ENCODE assay signal across 21 mouse cellular contexts in genomic region chr15:81594146-81594696, GRCm38 (mm10). TPM values are rescaled to one million over a fixed set of nuclear protein-coding genes. Genes with fewer than 3 reads are reported as not detected.
DNase-seq lines count a peak whose midpoint lies in the region; ATAC-seq lines count a peak whose summit lies in the region.
"Had no signal": no experiment of that assay in that cellular context is flagged by ENCODE, and none has a peak within 500 bp of the region (broad histone marks: within the 10 kb centered on the region; RNA-seq: fewer than 3 reads in every experiment).

No protein-coding gene starts in this region.

- no peaks in the 10 kb centered on the region for H3K9me3 ChIP-seq in heart, embryonic 10.5 days
- H3K9me3 ChIP-seq: embryonic facial prominence, embryonic 10.5 days; forebrain, embryonic 13.5 days; heart, embryonic 15.5 days; hindbrain, embryonic 12.5 days had no signal

- intact Hi-C loops in heart, postnatal 36 days (cut with DNase I), result no loop called here
- intact Hi-C loops in left cerebral cortex, postnatal 14 days (cut with DNase I), result no loop called here

- ATAC-seq in granulocyte monocyte progenitor cell, adult 5-6 weeks (replicated peaks; ENCODE audit: poor library complexity, severe bottlenecking), result peak; percentile 58
- peak; percentile 61; the same call in 1 of the 2 replicates for ATAC-seq in monocyte, adult 5-6 weeks (replicated peaks; ENCODE audit: insufficient number of reproducible peaks, low FRiP score, low TSS enrichment, poor library complexity, severe bottlenecking)
- ATAC-seq: forebrain, embryonic 13.5 days; hindbrain, embryonic 16.5 days; inflammation-experienced regulatory T-cells, adult 6 months had no signal

- no peak overlapping the region for H3K27ac ChIP-seq in heart, embryonic 10.5 days
- H3K27ac ChIP-seq: embryonic facial prominence, embryonic 10.5 days; forebrain, embryonic 13.5 days; gastrocnemius, adult 2 months; heart, embryonic 15.5 days; hindbrain, embryonic 12.5 days had no signal

- no peak overlapping the region for H3K4me3 ChIP-seq in heart, embryonic 10.5 days
- H3K4me3 ChIP-seq: embryonic facial prominence, embryonic 10.5 days; forebrain, embryonic 13.5 days; gastrocnemius, adult 2 months; heart, embryonic 15.5 days; hindbrain, embryonic 12.5 days had no signal

- no peaks in the 10 kb centered on the region for H3K4me1 ChIP-seq in heart, embryonic 10.5 days
- H3K4me1 ChIP-seq: embryonic facial prominence, embryonic 10.5 days; heart, embryonic 15.5 days had no signal

- DNase-seq in heart, embryonic 10.5 days (ENCODE audit: low spot score), result peak; percentile 65
- no peak for DNase-seq in heart, postnatal 36 days
- no peak for DNase-seq in cerebellum, adult 9-11 months
- no peak for DNase-seq in left cerebral cortex, postnatal 14 days (ENCODE audit: low spot score in 2 of 2)
- no peak for DNase-seq in spleen, adult 18-20 months
- DNase-seq: adrenal gland, postnatal 10 days; cerebellum, adult 11 months; cerebellum, adult 8-10 months; cerebellum, postnatal 25 days; gastrocnemius, adult 2 months; gastrocnemius, postnatal 25 days; heart, adult 18-20 months; heart, postnatal 14 days had no signal

- 90% methylated on average over 3 of the region's 3 CpGs for WGBS in heart, embryonic 10.5 days

- H3K27me3 ChIP-seq in heart, embryonic 10.5 days (ENCODE audit: insufficient read depth, poor library complexity, severe bottlenecking), result no peaks in the 10 kb centered on the region
- H3K27me3 ChIP-seq: forebrain, embryonic 13.5 days; heart, embryonic 15.5 days; hindbrain, embryonic 12.5 days had no signal

- peaks cover 36% of the 10 kb centered on the region for H3K36me3 ChIP-seq in heart, embryonic 10.5 days

RNA-seq across cellular contexts. Expression of gene Ep300, which starts 9.1 kb away (rescaled TPM):
- polyA plus RNA-seq in heart, embryonic 10.5 days (2016; fragmentation: Nextera tagmentation; extraction: Ambion mirVana), result 15.0 and 25.3 TPM in 2 replicates
- total RNA-seq in heart, postnatal 36 days (2021), result 10 to 100 TPM; 45.4 to 55.0 TPM
- total RNA-seq in granulocyte monocyte progenitor cell, adult 5-6 weeks (2014; fragmentation: Nextera tagmentation), result 120 and 136 TPM in 2 replicates
- 20.7 and 38.5 TPM in 2 replicates for total RNA-seq in granulocyte monocyte progenitor cell, adult 5-6 weeks (2017)
- 62.5 to 122 TPM (median 65.7 TPM) in 3 replicates for total RNA-seq in monocyte, adult 5-6 weeks (2017)
- 10 to 100 TPM; 57.9 to 58.3 TPM for total RNA-seq in left cerebral cortex, postnatal 14 days (2021)
